Mouse (Mus musculus) lung, postnatal 0 days (tissue): Measurements from ENCODE around the gene Gm10031. TPM values are rescaled to one million over a fixed set of nuclear protein-coding genes. Genes with fewer than 3 reads are reported as not detected.

Experiments used
- ATAC-seq: fragments of 200-750 bp; cut with Nextera tagmentation; 2 replicates; pipeline ENCODE4 v1.8.0; 2017; ENCODE audit warnings: moderate library complexity
- DNase-seq: peaks from one replicate; pipeline ENCODE4 v3.0.0-alpha.2; 2016; ENCODE audit warnings: low spot score
- H3K27ac ChIP-seq: fragments of 300-500 bp; sonication (generic); 2 replicates; pipeline ENCODE4 v1.5.1; 2014; ENCODE audit warnings: antibody characterized with exemption, mild to moderate bottlenecking, low read length, mixed read lengths
- H3K27me3 ChIP-seq: fragments of 300-500 bp; sonication (generic); replicated peaks from 2 replicates; pipeline ENCODE4 v1.6.1; 2014; ENCODE audit warnings: low read length, mixed read lengths; ENCODE audit not compliant: insufficient read depth
- H3K36me3 ChIP-seq: fragments of 300-500 bp; sonication (generic); 2 replicates; pipeline ENCODE4 v1.6.1; 2014; ENCODE audit warnings: low read length, mixed read lengths; ENCODE audit not compliant: insufficient read depth
- H3K4me1 ChIP-seq: fragments of 300-500 bp; sonication (generic); 2 replicates; pipeline ENCODE4 v1.6.1; 2014; ENCODE audit warnings: antibody characterized with exemption, low read depth, low read length, mixed read lengths; ENCODE audit not compliant: insufficient read depth
- H3K4me2 ChIP-seq: fragments of 300-500 bp; sonication (generic); replicated peaks from 2 replicates; pipeline ENCODE4 v1.6.1; 2014; ENCODE audit warnings: low read depth, mild to moderate bottlenecking, low read length, moderate library complexity, mixed read lengths
- H3K4me3 ChIP-seq: fragments of 300-500 bp; sonication (generic); 2 replicates; pipeline ENCODE4 v1.5.1; 2014; ENCODE audit warnings: low read depth, low read length
- H3K9ac ChIP-seq: fragments of 300-500 bp; sonication (generic); replicated peaks from 2 replicates; pipeline ENCODE4 v1.6.1; 2014; ENCODE audit warnings: low read depth, mild to moderate bottlenecking
- H3K9me3 ChIP-seq: fragments of 300-500 bp; sonication (generic); 2 replicates; pipeline ENCODE4 v1.6.1; 2016; ENCODE audit warnings: low read length, mixed read lengths
- CTCF ChIP-seq: IDR thresholded peaks from 2 replicates; pipeline ENCODE4 v1.5.1; 2016; ENCODE audit warnings: antibody characterized with exemption, mild to moderate bottlenecking
- EP300 ChIP-seq: IDR thresholded peaks from 2 replicates; pipeline ENCODE4 v1.6.1; 2016; ENCODE audit warnings: antibody characterized with exemption, mild to moderate bottlenecking, control low read depth
- WGBS: fragments of 180-500 bp; shearing (Covaris S2); extraction: QIAGEN DNeasy Blood & Tissue Kit; methylation state at CpG from one replicate; pipeline ENCODE4 v1.1.7; 2014; 5-methylcytosine and 5-hydroxymethylcytosine counted together
- polyA plus RNA-seq: library from polyadenylated mRNA; unstranded; fragments of >200 nt; fragmentation: Nextera tagmentation; extraction: Ambion mirVana; gene quantifications from 2 replicates; pipeline ENCODE4 v1.2.1, GENCODE M21; 2015

Gene Gm10031
- polyA plus RNA-seq, 1 experiment from 2014 or later: 0.26 TPM

DNA sequence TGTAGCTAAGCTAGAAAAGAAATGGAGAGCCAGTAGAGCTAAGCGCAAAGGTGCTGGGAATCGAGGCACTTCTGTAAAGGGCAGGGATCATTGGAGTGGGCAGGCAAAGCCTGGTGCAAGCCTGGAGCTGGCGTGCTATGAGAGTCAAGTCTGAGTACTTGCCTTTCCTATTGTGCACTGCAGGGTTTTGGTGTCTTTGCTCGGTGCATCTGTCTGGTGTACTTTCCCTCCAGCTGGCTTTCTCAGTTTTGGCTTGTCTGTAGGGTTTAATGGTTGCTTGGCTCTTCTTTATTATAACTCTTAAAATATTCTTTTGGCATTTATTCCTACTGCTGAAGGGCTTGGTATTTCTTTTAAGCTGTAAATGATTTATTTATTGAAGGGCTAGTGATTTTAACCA, 49.1 kb downstream of the Gm10031 start:
- no peak overlapping the region for H3K9ac ChIP-seq
- no peak overlapping the region for H3K4me3 ChIP-seq
- H3K36me3 ChIP-seq: no peaks in the 10 kb centered on the region
- ATAC-seq (no peak), DNase-seq (no peak)
- no peak for TF ChIP-seq CTCF
- TF ChIP-seq EP300: no peak
- H3K9me3 ChIP-seq: no peaks in the 10 kb centered on the region
- H3K27ac ChIP-seq: no peak overlapping the region
- no peaks in the 10 kb centered on the region for H3K4me1 ChIP-seq
- WGBS: 62% methylated on average over 4 of the region's 4 CpGs
- no peak overlapping the region for H3K4me2 ChIP-seq
- H3K27me3 ChIP-seq: no peaks in the 10 kb centered on the region

Other genes starting within 250 kb of the Gm10031 start
- gene Tdrd5, start 220.3 kb upstream of the Gm10031 start, polyA plus RNA-seq: 0.60 and 1.2 TPM in 2 replicates
- 0.10 and 0.18 TPM in 2 replicates for gene Nphs2, start 213.3 kb upstream of the Gm10031 start, polyA plus RNA-seq
- 490 and 553 TPM in 2 replicates for gene Gm2000, start 158.0 kb upstream of the Gm10031 start, polyA plus RNA-seq
- 0.29 and 0.84 TPM in 2 replicates for gene Axdnd1, start 102.9 kb upstream of the Gm10031 start, polyA plus RNA-seq
- 110 and 140 TPM in 2 replicates for gene Soat1, start 49.7 kb upstream of the Gm10031 start, polyA plus RNA-seq
- gene Abl2, start 34.8 kb downstream of the Gm10031 start, polyA plus RNA-seq: 2.3 and 3.0 TPM in 2 replicates
- gene Tor3a, start 150.3 kb downstream of the Gm10031 start, polyA plus RNA-seq: 36.1 and 37.8 TPM in 2 replicates
- 15.3 and 16.4 TPM in 2 replicates for gene Fam20b, start 195.1 kb downstream of the Gm10031 start, polyA plus RNA-seq